Mouse (Mus musculus) spleen, adult 2 months (tissue): ENCODE measurements around the gene Apba2.

ENCODE experiments used
- CTCF ChIP-seq: fragments of 200-500 bp; IDR thresholded peaks from 2 replicates; pipeline ENCODE4 v1.5.1; 2011; ENCODE audit warnings: mild to moderate bottlenecking, inconsistent platforms; ENCODE audit not compliant: insufficient read depth, insufficient read length, insufficient replicate concordance; ENCODE audit errors: extremely low read depth
- POLR2A ChIP-seq: fragments of 200-500 bp; IDR thresholded peaks from 2 replicates; pipeline ENCODE4 v1.6.1; 2011; ENCODE audit warnings: low read depth, low read length, inconsistent platforms

- TF ChIP-seq CTCF (no peak), POLR2A (no peak)
These were observed 117.8 kb downstream of the Apba2 start for GRCm38 (mm10) chr7:64619261-64619660.
